Mouse (Mus musculus) adrenal gland, postnatal 36 days (tissue): ENCODE results near the gene Pex6. TPM values are rescaled to one million over a fixed set of nuclear protein-coding genes. Genes with fewer than 3 reads are reported as not detected.
A peak's percentile ranks its signal among the peaks of the same experiment; 100 is the strongest.

Experiments
- DNase-seq, 2 experiments: peaks; one replicate each; pipeline ENCODE4 v3.0.0; 2021; ENCODE audit warnings: mixed read lengths in 1 of 2
- total RNA-seq, 2 experiments: library from RNA; stranded (reverse); gene quantifications; 2 replicates each; pipeline ENCODE4 v1.2.3; 2021

Gene Pex6
- total RNA-seq, 2 experiments from 2014 or later: 59.3 to 64.9 TPM

- DNase-seq: no peak
These were observed 11.4 kb upstream of the Pex6 start for GRCm38 (mm10) chr17:46699912-46700311.

GRCm38 (mm10) chr17:46701489-46701888 is 9.8 kb upstream of the Pex6 start:
- no peak for DNase-seq

DNA sequence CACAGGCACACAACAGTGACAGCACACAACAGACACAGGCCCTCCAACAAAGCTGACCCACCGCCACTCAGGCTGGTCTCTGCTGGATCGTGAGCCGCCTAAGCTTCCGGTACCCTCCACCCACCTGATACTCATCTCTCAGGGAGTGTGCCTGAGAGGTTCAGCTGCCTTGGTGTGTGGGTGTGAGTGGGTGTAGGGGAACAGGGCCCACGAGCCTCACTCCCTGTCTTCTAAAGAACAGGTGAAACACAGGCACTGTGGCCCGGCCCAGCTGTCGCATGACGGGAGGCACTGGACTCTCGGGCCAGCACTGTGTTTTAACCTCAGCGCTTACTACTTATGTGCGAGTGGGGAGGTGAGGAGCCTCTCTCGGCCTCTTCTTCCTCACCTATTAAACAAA is 9.2 kb upstream of the Pex6 start:
- no peak for DNase-seq

- DNase-seq: no peak
These were observed 8.8 kb upstream of the Pex6 start for GRCm38 (mm10) chr17:46702506-46702905.

DNA sequence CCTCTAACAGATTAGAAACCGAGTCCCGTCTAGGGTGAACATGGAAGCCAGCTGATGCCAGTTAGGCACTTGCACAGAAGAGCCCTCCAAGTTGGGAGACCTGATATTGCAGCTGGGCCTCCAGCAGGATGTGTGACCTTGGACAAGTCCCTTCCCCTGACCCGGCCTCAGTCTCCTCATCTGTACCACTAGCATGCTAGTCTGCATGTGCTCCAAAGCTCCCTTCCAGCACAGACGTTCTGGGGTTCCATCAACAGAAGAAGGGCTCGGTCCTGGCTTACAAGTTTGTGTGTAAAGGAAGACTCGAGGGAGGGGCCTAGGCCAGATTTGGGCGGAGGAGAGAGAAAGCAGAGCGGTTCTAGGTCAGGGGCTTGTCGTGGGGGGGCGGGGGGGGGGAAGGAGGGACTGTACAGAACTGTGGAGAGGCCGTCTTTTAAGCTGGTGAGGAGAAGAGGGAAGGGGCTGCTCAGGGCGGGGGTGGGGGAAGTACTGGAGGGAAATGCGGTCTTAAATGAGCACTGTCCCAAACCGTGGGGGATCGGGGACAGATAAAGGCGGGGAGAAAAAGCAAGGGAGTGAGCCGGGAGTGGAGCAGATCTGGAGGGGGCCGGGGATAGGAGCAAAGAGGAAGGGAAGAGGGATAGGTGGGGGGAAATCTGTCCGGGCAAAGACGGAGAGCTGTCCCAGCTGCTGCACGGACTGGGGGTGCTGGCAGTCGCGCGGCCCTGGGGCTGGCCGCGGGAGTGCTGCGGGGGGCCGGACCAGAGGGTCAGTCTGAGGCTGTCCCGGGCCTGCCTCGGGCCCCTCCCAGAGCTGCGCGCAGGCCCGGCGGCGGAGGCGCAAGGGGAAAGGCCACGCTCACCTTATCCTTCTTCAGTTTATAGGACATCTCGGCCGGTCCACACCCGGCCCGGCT is 7.0 kb upstream of the Pex6 start:
- DNase-seq: no peak

DNA sequence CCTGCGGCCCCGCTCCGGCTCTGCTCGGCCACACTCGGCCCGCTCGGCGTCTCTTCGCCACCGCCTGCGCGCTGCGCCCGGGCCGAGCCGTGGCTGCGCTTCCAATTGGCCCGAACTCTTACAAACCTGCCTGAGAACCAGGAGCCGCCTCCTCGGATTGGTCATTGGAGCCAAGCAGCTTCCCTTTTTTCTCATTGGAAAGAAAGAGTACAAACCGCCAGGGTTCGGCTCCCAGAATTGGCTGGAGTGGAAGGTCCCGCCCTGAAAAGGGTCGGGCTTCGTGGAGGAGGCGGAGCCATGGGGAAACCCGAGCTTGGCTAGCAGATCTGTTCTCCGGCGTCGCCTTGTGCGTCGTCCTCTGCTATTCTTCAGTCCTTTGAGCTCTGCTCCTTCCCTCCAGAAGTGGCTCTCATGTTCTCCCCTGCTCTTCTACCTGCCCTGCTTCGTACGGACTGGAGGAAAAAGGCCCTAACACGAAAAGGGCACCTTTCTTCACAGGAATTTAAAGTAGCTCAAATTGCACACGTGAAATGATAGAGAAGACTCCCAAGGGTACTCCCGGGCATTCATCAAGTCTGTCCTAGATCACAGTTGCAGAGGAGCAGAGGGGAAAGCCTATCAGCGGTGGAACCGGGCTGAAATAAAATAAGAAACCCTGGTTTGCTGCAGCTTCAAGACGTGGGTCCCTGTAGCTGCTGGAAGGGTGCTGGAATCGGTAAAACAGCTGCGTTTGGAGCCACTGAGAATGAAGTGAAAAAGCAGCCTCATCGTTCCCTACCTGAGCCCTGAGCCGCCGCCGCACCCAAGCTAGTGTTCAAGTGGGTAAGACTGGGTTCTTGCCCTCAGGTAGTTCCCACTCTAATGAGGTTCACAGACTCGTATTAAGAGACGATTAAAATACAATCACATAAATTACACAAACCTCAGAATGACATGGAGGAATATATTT is 6.1 kb upstream of the Pex6 start, which contains the start of gene Ppp2r5d:
Gene Ppp2r5d (minus strand): TSS at position 225 of the 949 bp plus-strand sequence.
- DNase-seq: peak; percentile 96 to 97

- DNase-seq: no peak
These were observed 4.7 kb upstream of the Pex6 start for GRCm38 (mm10) chr17:46706375-46707089.

GRCm38 (mm10) chr17:46711612-46712271 is 479 bp downstream of the Pex6 start:
- peak; percentile 80 to 84 for DNase-seq

- no peak for DNase-seq
These were observed 1.2 kb downstream of the Pex6 start for GRCm38 (mm10) chr17:46712442-46712841.

DNA sequence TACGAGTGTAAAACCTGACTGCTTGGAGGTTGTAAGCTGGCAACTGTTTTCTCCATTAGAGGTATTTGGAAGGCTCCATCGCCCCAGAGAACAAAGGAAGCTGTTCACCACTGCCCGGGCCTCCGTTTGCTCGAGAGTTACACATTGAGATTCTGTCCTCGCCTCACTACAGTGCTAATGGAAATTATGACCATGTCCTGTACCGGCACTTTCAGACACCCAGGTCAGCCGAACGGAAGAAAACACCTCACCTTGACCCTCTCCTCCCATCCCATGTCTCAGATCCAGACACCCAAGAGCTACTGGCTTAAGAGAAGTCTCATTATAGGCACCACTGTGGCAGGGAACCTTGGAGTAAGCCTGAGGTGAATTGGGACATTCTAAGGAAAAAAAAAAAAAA is 2.6 kb downstream of the Pex6 start:
- no peak for DNase-seq

DNA sequence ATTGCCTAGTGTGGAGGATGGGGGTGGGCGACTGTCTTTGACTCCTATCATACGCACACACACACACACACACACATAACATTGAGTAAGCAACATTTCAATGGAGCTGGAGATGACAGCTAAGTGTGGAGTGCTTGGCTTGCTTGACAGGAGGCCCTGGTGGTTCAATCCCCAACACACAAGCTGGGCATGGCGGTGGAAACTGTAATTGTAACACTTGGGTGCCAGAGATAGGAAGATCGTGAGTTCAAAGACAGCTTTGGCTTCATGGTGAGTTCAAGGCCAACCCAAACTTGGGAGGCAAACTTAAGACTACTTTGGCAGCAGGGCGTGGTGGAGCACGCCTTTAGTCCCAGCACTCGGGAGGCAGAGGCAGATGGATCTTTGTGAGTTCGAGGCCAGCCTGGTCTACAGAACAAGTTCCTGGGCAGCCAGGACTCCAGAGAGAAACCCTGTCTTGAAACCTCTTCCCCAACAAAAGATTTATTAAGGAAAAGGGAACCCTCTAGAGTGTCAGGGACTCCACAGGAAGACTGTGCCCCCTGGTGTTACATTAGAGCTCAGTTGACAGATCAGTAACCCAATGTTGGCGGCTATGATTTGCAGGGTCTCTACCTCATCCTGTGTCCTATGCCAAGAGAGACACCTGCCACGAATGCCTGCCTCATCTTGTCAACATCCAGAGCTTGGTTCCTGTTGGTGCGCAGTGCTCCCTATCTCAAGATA is 3.7 kb downstream of the Pex6 start:
- no peak for DNase-seq

- DNase-seq: peak; percentile 50 to 52
These were observed 9.8 kb downstream of the Pex6 start for GRCm38 (mm10) chr17:46721077-46721476.

- DNase-seq: no peak
These were observed 13.3 kb downstream of the Pex6 start for GRCm38 (mm10) chr17:46724477-46725084.

DNA sequence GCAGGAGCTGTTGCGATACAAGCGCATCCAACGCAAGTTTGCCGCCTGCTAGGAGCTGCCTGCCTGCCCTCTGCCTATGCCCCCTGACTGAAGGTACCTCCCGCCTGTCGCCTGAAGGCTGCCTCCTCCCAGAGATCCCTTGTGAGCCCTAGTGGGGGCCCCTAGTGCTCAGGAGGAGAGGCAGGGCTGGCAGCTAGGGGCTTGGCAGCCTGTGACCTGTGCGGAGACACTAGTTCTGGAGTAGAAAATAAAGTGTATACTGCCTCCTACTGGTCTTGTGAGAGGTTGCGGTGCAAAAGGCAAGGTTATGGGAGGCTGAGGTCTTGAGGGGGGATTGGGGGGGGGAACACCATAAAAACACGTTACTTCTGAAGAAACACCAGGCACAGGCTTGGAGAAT is 14.0 kb downstream of the Pex6 start:
- DNase-seq: no peak

GRCm38 (mm10) chr17:46725731-46726645 is 14.7 kb downstream of the Pex6 start:
- no peak for DNase-seq

DNA sequence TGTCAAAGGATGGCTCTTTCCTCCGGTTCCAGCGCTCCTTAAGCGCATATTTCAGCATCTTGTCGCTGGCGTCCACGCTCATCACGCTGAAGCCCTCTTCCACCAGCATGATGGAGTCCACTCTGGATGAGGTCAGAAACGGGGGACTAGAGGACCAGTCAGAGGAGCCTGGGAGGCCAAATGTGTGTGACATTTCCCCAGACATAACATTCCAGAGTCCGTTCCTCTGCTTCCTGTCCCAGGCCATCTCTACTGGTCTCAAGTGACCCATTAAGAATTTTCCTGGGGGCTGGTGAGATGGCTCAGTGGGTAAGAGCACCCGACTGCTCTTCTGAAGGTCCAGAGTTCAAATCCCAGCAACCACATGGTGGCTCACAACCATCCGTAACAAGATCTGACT is 16.0 kb downstream of the Pex6 start:
- DNase-seq: no peak

DNA sequence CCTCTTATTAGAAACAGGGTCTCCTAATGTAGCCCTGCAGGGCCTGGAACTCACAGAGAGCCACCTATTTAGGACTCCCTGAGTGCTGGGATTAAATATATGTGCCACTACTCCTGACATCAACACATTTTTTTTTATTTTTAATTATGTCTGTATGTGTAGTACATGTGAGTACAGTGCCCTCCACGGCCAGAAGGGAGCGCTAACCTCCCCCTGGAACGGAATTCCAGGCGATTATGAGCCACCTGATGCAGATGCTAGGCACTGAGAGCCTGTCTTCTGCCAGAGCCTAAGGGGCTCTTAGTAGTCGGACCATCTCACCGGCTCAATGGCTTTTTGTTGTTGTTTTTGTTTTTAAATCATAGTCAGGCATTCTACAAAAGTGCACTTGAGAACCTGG is 16.8 kb downstream of the Pex6 start:
- peak in 1 of 2 experiments; percentile 49 for DNase-seq

- no peak for DNase-seq
These were observed 17.2 kb downstream of the Pex6 start for GRCm38 (mm10) chr17:46728496-46728895.

DNA sequence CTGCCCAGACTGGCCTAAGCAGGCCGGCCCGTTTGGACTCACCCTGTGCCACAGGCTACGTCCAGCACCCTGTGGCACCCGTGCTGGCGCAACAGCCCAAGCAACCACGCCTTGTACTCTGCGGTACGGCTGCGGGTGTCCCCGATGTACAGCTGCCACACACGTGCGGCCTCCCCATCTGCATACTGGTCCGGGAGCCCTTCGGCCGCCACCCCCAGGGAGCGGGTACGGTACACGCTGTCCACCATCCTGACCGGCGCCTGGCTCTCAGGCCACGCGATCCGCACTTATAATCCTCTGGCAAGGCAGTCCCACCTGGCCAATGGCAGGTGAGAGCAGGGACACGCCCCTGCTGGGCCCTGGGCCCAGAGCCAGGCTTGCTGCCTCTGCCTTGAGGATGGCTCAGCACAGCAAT is 17.6 kb downstream of the Pex6 start, which contains the start of gene Gnmt:
Gene Gnmt (minus strand): TSS at position 265 of the 415 bp plus-strand sequence.
- DNase-seq: no peak
